Mouse (Mus musculus) embryonic facial prominence, embryonic 11.5 days (tissue): ENCODE results near the gene Grn. TPM values are rescaled to one million over a fixed set of nuclear protein-coding genes. Genes with fewer than 3 reads are reported as not detected.
A peak's percentile ranks its signal among the peaks of the same experiment; 100 is the strongest.

Experiments
- ATAC-seq: fragments of 200-750 bp; cut with Nextera tagmentation; replicated peaks from 2 replicates; pipeline ENCODE4 v1.8.0; 2017; ENCODE audit warnings: low read depth; ENCODE audit not compliant: insufficient number of reproducible peaks, low FRiP score, low TSS enrichment
- DNase-seq: peaks from one replicate; pipeline ENCODE4 v3.0.0-alpha.2; 2015; ENCODE audit warnings: low spot score
- H3K27ac ChIP-seq: fragments of 300-500 bp; sonication (generic); replicated peaks from 2 replicates; pipeline ENCODE4 v1.5.1; 2014; ENCODE audit warnings: mild to moderate bottlenecking, low read depth, low read length, control low read depth
- H3K27me3 ChIP-seq: fragments of 300-500 bp; sonication (generic); 2 replicates; pipeline ENCODE4 v1.6.1; 2014; ENCODE audit warnings: mild to moderate bottlenecking, low read length, moderate library complexity, mixed read lengths; ENCODE audit not compliant: control insufficient read depth, insufficient read depth
- H3K36me3 ChIP-seq: fragments of 300-500 bp; sonication (generic); replicated peaks from 2 replicates; pipeline ENCODE4 v1.6.1; 2014; ENCODE audit warnings: low read depth, mild to moderate bottlenecking, low read length, moderate library complexity, mixed read lengths; ENCODE audit not compliant: control insufficient read depth, insufficient read depth
- H3K4me1 ChIP-seq: fragments of 300-500 bp; sonication (generic); 2 replicates; pipeline ENCODE4 v1.6.1; 2014; ENCODE audit warnings: low read length, mixed read lengths; ENCODE audit not compliant: control insufficient read depth, insufficient read depth
- H3K4me2 ChIP-seq: fragments of 300-500 bp; sonication (generic); 2 replicates; pipeline ENCODE4 v1.6.1; 2014; ENCODE audit warnings: low read depth, mild to moderate bottlenecking, control low read depth, low read length, moderate library complexity
- H3K4me3 ChIP-seq: fragments of 300-500 bp; sonication (generic); 2 replicates; pipeline ENCODE4 v1.5.1; 2014; ENCODE audit warnings: low read depth, low read length, control low read depth
- H3K9ac ChIP-seq: fragments of 300-500 bp; sonication (generic); replicated peaks from 2 replicates; pipeline ENCODE4 v1.6.1; 2014; ENCODE audit warnings: mild to moderate bottlenecking, control low read depth, low read length
- H3K9me3 ChIP-seq: fragments of 300-500 bp; sonication (generic); replicated peaks from 2 replicates; pipeline ENCODE4 v1.6.1; 2016; ENCODE audit warnings: mild to moderate bottlenecking, low read length, inconsistent platforms, mixed read lengths; ENCODE audit not compliant: control insufficient read depth
- WGBS: fragments of 180-500 bp; shearing (Covaris S2); extraction: QIAGEN DNeasy Blood & Tissue Kit; methylation state at CpG from one replicate; pipeline ENCODE4 v1.1.7; 2014; 5-methylcytosine and 5-hydroxymethylcytosine counted together
- polyA plus RNA-seq: library from polyadenylated mRNA; unstranded; fragments of >200 nt; fragmentation: Nextera tagmentation; extraction: Ambion mirVana; gene quantifications from 2 replicates; pipeline ENCODE4 v1.2.1, GENCODE M21; 2014

The Grn gene
- polyA plus RNA-seq, 1 experiment from 2014 or later: 38.8 TPM

GRCm38 (mm10) chr11:102448327-102448726, 18.2 kb downstream of the Grn start:
- H3K9ac ChIP-seq: no peak overlapping the region
- H3K36me3 ChIP-seq: no peaks in the 10 kb centered on the region
- no peak overlapping the region for H3K27ac ChIP-seq
- DNase-seq: peak; percentile 14
- H3K4me3 ChIP-seq: no peak overlapping the region
- no peaks in the 10 kb centered on the region; the same call in 1 of the 2 replicates for H3K27me3 ChIP-seq
- WGBS: 10% methylated on average over 8 of the region's 8 CpGs
- no peaks in the 10 kb centered on the region for H3K9me3 ChIP-seq
- no peak overlapping the region for H3K4me2 ChIP-seq
- H3K4me1 ChIP-seq: peaks cover 13% of the 10 kb centered on the region
- no peak for ATAC-seq

DNA sequence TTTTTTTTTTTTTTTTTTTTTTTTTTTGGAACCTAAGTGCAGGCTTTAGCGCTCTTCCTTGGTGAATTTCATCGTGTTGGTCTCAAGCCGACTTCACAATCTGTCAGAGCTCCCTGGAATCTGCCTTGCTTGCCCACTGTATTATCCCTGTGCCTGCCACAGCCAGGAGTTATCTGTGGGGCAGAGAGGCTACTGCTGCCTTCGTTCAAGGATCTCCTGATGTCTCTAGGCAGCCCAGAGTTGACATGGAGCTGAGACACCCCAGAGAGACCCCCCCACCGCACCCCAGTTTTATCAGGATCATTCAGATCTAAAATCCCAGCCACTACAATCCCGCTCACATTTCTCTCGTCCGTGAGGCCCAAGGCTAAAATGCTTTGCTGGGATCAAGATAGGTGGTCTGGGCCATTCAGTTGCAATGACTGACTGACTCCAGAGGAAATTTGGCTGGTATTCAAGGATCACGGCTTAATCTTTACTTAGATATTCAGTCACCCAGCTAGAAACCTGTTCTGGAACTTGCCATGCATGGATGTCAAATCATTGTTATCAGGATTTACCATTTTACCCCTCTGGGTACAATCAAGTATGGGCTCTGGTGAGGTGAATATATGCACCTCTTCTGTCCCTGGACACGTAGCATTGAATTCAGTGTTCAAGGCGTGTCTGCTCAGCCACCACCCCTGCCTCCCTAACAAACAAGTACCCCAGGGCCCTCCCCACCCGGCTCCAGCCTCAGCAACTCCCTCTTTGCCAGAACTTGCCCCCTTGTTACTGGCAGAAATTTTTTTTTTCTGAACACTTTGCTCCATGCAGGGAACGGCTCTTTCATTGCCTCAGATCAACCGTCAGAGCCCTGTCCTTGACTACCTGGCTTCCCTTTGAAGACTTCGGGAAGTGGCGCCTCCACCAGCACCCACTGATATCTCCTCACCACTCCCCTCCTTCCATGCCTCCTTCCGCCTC, 19.2 kb downstream of the Grn start:
- 45% methylated on average over 17 of the region's 17 CpGs for WGBS
- H3K9me3 ChIP-seq: no peaks in the 10 kb centered on the region

GRCm38 (mm10) chr11:102453131-102453530, 23.0 kb downstream of the Grn start:
- no peak for ATAC-seq
- H3K4me2 ChIP-seq: no peak overlapping the region
- no peak overlapping the region for H3K27ac ChIP-seq
- no peak overlapping the region for H3K9ac ChIP-seq
- H3K36me3 ChIP-seq: no peaks in the 10 kb centered on the region
- no peaks in the 10 kb centered on the region for H3K9me3 ChIP-seq
- no peak for DNase-seq
- peaks cover 2% of the 10 kb centered on the region for H3K27me3 ChIP-seq
- peaks cover 2% of the 10 kb centered on the region; the same call in 1 of the 2 replicates for H3K4me1 ChIP-seq
- 15% methylated on average over 10 of the region's 10 CpGs for WGBS
- no peak overlapping the region for H3K4me3 ChIP-seq

More for the DNA sequence above, 19.2 kb downstream of the Grn start:
- Histone ChIP-seq H3K4me3 (no peak overlapping the region), H3K4me1 (peaks cover 13% of the 10 kb centered on the region), H3K27me3 (no peaks in the 10 kb centered on the region; the same call in 1 of the 2 replicates), H3K9ac (no peak overlapping the region), H3K36me3 (no peaks in the 10 kb centered on the region), H3K4me2 (no peak overlapping the region), H3K27ac (no peak overlapping the region)
- DNase-seq (no peak), ATAC-seq (no peak)

- peak overlapping the region; percentile 62 for H3K4me2 ChIP-seq
- under 1% methylated on average over 40 of the region's 40 CpGs for WGBS
- peak; percentile 90 for DNase-seq
- H3K9ac ChIP-seq: peak overlapping the region; percentile 36
- ATAC-seq: peak; percentile 83
- no peaks in the 10 kb centered on the region; the same call in 1 of the 2 replicates for H3K4me1 ChIP-seq
- H3K27me3 ChIP-seq: peaks cover 2% of the 10 kb centered on the region; the same call in 1 of the 2 replicates
- H3K4me3 ChIP-seq: peak overlapping the region; percentile 38
- no peaks in the 10 kb centered on the region for H3K36me3 ChIP-seq
- no peaks in the 10 kb centered on the region for H3K9me3 ChIP-seq
- peak overlapping the region; percentile 5; the same call in 1 of the 2 replicates for H3K27ac ChIP-seq
Measured at GRCm38 (mm10) chr11:102455740-102456396, 25.8 kb downstream of the Grn start.

GRCm38 (mm10) chr11:102460541-102460940, 30.4 kb downstream of the Grn start:
- no peak for DNase-seq
- no peak for ATAC-seq
- no peaks in the 10 kb centered on the region; the same call in 1 of the 2 replicates for H3K27me3 ChIP-seq

DNA sequence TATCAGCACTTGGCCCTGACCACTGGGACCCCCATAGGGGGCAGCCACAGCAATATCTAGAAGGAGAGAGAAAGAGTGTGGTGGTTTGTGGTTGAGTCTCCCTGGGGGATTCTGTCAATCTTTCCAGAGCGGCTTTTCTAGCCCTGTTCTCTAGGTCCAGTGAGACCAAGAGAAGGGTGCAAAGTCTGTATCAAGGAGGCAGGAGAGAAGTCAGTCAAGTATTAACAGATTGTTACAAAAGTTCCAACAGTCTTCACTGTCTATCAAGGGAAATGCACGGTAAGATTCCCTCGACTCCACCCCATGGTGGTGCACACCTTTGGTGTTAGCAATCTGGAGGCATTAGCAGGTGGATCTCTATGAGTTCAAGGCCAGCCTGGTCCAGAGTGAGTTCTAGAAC, 31.6 kb downstream of the Grn start:
- H3K4me2 ChIP-seq: no peak overlapping the region
- no peak overlapping the region for H3K9ac ChIP-seq
- ATAC-seq (no peak), DNase-seq (no peak)
- no peak overlapping the region for H3K4me3 ChIP-seq
- 88% methylated on average over 3 of the region's 3 CpGs for WGBS
- no peaks in the 10 kb centered on the region; the same call in 1 of the 2 replicates for H3K27me3 ChIP-seq
- H3K27ac ChIP-seq: no peak overlapping the region
- no peaks in the 10 kb centered on the region for H3K4me1 ChIP-seq
- H3K9me3 ChIP-seq: no peaks in the 10 kb centered on the region
- H3K36me3 ChIP-seq: no peaks in the 10 kb centered on the region

More at GRCm38 (mm10) chr11:102460541-102460940, 30.4 kb downstream of the Grn start:
- no peak overlapping the region for H3K9ac ChIP-seq
- no peaks in the 10 kb centered on the region for H3K4me1 ChIP-seq
- no peak overlapping the region for H3K4me3 ChIP-seq
- H3K9me3 ChIP-seq: no peaks in the 10 kb centered on the region
- 58% methylated on average over 16 of the region's 16 CpGs for WGBS
- no peak overlapping the region for H3K27ac ChIP-seq
- H3K4me2 ChIP-seq: no peak overlapping the region
- H3K36me3 ChIP-seq: no peaks in the 10 kb centered on the region

- 96% methylated on average over 6 of the region's 6 CpGs for WGBS
- H3K36me3 ChIP-seq: no peaks in the 10 kb centered on the region
- no peak overlapping the region for H3K4me2 ChIP-seq
- DNase-seq: no peak
- H3K4me3 ChIP-seq: no peak overlapping the region
- no peak for ATAC-seq
- no peak overlapping the region for H3K27ac ChIP-seq
- H3K9ac ChIP-seq: no peak overlapping the region
- no peaks in the 10 kb centered on the region for H3K9me3 ChIP-seq
- no peaks in the 10 kb centered on the region for H3K27me3 ChIP-seq
- peaks cover 4% of the 10 kb centered on the region for H3K4me1 ChIP-seq
Measured at GRCm38 (mm10) chr11:102464901-102465300, 34.8 kb downstream of the Grn start.
